Mouse (Mus musculus): Measurements from ENCODE around the gene Aif1.

The Aif1 gene

GRCm38 (mm10) chr17:35165451-35166155 is 10.3 kb downstream of the Aif1 start:
- no peak for DNase-seq

GRCm38 (mm10) chr17:35164568-35165450 is 11.1 kb downstream of the Aif1 start, which contains the start of gene Prrc2a:
Gene Prrc2a (minus strand): TSS chr17:35164897.
- peak; percentile 98 for DNase-seq

DNA sequence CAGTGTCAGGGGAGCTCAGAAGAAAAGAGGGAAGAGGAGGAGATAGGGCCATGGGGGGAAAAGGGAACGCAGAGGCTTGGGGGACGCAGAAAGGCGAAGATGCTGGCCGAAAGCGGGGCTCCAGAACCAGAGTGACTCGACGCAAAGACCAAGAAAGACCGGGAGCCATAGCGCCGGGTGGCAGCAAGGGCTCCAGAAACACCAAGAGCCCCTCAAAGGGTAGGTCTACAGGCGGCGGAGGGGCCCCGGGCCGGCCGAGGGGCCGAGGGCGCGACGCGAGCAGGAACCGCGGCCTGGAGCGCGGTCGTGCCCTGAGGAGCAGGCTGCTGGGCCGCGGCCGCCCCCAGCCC is 11.7 kb downstream of the Aif1 start:
- DNase-seq = no peak

- DNase-seq = no peak
Observed at GRCm38 (mm10) chr17:35163326-35164081, 12.4 kb downstream of the Aif1 start.

DNA sequence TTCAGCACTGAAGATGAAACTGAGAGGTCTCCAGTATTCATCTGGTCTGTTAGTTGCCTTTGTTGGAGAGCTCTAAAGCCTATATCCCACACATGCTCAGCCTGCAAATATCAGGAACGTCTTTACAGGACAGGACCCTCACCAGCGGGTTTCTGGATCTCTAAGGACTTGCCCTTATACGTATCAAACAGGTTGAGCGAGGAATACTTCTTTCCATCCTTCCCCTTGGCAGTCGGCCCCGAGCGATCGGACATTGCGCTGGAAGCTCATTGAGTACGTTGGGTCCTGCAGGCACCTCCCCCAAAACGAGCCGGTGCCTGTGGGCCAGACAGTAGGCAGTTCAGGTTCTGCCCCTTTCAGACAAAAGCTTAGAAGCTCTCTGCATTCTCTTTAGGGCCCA is 13.1 kb downstream of the Aif1 start:
- DNase-seq = peak; percentile 56

DNA sequence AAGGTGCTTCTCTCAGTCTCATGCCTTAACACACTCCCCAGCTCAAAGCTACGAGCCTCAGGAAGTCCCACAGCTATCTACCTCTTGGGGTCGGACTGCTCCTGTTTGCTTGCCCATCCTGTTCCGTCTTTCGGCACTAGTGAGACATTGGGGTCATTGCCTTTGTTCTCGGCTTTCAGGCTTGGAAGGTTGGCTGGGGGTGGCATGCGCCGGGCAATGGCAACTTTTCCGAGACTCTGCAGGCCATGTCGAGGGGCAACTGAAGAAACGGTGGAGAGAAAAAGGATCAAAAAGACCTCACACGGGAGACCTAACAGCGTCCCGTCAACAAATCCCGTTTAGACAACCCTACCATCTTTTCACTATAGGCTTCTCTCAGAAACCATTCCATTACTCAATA is 13.7 kb downstream of the Aif1 start:
- no peak for DNase-seq

- DNase-seq = no peak
Observed at GRCm38 (mm10) chr17:35161421-35161820, 14.4 kb downstream of the Aif1 start.

- DNase-seq = no peak
Observed at GRCm38 (mm10) chr17:35159638-35160037, 16.2 kb downstream of the Aif1 start.

- DNase-seq = no peak
Observed at GRCm38 (mm10) chr17:35158850-35159593, 16.8 kb downstream of the Aif1 start.

GRCm38 (mm10) chr17:35157661-35158175 is 18.1 kb downstream of the Aif1 start:
- no peak for DNase-seq

- DNase-seq = no peak
Observed at GRCm38 (mm10) chr17:35157254-35157653, 18.6 kb downstream of the Aif1 start.

- no peak for DNase-seq
Observed at GRCm38 (mm10) chr17:35156461-35157200, 19.2 kb downstream of the Aif1 start.

- no peak for DNase-seq
Observed at GRCm38 (mm10) chr17:35155451-35155850, 20.4 kb downstream of the Aif1 start.

GRCm38 (mm10) chr17:35154616-35155015 is 21.3 kb downstream of the Aif1 start:
- DNase-seq = no peak

GRCm38 (mm10) chr17:35153931-35154330 is 21.9 kb downstream of the Aif1 start:
- DNase-seq = no peak

DNA sequence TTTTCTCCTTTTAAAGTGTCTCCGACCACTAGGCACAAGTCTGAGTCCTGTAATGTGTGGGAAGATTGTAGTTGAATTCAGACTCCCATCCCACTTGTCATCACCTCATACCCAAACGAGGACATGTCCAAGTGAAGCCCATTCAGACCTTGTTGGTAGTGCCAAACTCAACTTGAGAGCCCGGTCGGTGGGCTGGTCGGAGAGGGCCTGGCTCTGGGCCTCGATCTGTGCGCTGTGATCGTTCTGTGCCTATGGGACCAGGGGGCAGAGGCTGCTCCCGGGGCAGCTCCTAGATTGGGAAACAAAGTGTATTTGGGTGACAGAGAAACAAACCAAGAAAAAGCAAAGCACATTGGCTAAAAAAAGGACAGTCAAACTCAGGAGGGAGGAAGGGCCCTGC is 22.8 kb downstream of the Aif1 start:
- DNase-seq = no peak

GRCm38 (mm10) chr17:35152121-35152520 is 23.7 kb downstream of the Aif1 start:
- no peak for DNase-seq

GRCm38 (mm10) chr17:35147922-35148639 is 27.8 kb downstream of the Aif1 start:
- DNase-seq = no peak

DNA sequence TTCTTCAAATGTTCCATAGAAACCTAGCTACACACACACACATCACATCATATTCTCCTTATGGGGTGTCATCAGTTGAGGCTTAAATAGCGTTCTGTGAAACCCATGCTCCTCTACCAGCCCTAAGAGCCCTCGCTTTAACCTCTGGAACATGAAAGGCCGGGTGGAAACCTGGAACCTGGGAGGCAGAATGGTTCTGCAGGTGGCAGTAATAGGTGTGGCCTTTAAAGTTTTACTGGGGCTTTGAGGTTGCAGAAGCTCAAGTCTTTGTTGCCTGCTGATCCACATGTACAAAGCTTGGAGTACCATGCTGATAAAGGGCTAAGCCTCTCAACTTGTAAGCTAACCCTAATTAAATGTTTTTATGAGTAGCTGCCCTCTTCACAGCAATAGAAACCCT is 28.5 kb downstream of the Aif1 start:
- no peak for DNase-seq

DNA sequence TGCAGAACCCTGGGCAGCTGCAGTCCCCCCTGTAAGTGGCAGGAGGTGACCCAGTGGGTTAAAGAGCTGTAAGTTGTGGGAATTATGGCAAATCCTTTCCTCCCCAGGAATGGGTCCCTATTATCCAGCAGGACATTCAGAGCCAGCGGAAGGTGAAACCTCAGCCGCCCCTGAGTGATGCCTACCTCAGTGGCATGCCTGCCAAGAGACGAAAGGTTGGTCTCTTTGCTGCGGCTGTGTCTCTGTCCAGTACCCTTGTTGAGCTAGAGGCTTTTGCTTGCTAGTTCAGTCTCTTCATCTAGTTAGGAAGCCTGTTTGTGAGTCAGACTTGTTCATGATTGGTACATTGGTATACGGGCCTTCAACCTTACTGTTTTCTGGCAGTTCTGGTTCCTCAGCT is 29.7 kb downstream of the Aif1 start:
- DNase-seq = no peak

DNA sequence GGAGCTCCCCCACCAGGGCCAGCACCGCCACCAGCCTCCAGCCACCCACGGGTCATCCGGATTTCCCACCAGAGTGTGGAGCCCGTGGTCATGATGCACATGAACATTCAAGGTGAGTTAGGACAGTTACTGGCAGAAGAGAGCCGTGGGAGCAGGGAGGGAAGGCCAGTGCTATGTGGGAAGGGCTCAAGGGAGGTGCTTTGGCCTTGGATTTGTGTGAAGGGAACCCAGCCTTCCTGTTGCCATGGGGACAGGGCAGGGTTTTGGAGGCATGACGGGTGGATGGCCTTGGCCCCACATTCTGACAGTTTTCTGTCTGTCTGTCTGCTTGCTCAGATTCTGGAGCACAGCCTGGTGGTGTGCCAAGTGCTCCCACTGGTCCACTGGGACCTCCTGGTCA is 33.9 kb downstream of the Aif1 start:
- DNase-seq = no peak
